Mouse (Mus musculus): ENCODE data around the gene Nup107. TPM values are rescaled to one million over a fixed set of nuclear protein-coding genes. Genes with fewer than 3 reads are reported as not detected.
"Not testable (repeated sequence)": the region's sequence is repeated elsewhere in the genome, so short reads cannot be mapped to it uniquely, and the experiment has no call there.

Nup107 gene
- polyA plus RNA-seq, 1 experiment from 2014 or later: 69.7 TPM

DNA sequence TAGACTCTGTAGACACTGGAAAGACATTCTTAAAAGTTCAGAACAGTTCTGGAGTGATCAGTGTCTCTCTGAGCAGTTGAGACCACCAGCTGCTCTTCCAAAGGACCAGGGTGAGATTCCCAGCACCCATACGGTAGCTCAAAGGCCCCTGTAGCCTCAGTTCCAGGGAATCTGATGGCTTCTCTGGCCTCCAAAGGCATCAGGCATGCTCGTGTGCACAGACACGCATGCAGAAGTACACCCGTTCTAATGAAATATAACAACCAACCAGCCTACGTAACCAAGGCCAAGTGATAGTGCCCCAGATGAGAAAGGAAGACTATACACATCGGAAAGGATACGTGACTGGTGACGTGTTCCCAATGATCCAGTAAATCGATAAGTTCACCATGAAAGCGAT lies 52.3 kb downstream of the Nup107 start:
- H3K4me1 ChIP-seq: peaks cover 21% of the 10 kb centered on the region
- H3K27ac ChIP-seq: no peak overlapping the region
- no peak overlapping the region for H3K4me3 ChIP-seq
- no peak overlapping the region for H3K9ac ChIP-seq
- no peaks in the 10 kb centered on the region for H3K27me3 ChIP-seq
- no peak for ATAC-seq (ENCODE audit: low FRiP score)
- no peaks in the 10 kb centered on the region for H3K9me3 ChIP-seq (replicated peaks)
- no peak overlapping the region for H3K4me2 ChIP-seq (replicated peaks)
- WGBS: 97% methylated on average over 10 of the region's 10 CpGs
- peaks cover 57% of the 10 kb centered on the region for H3K36me3 ChIP-seq

DNA sequence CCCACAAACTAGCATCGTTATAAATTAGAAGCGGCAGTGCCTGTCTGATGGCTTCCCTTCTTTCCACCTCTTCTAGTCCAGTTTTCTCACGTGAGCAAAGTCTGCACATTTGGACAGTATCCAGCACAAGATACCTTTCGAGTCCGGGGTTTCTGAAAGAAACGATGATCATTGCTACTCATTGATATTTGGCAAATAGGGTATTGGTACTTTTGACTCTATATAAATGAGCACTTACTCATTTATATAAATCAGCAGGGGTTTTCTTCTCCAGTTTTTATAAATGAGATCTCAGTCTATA lies 52.9 kb downstream of the Nup107 start:
- no peak overlapping the region for H3K27ac ChIP-seq
- H3K9ac ChIP-seq: no peak overlapping the region
- no peak overlapping the region for H3K4me3 ChIP-seq
- H3K27me3 ChIP-seq: no peaks in the 10 kb centered on the region
- whole genome bisulfite sequencing: 97% methylated on average over 6 of the region's 6 CpGs
- H3K4me2 ChIP-seq (replicated peaks): no peak overlapping the region
- H3K36me3 ChIP-seq: peaks cover 57% of the 10 kb centered on the region
- peaks cover 15% of the 10 kb centered on the region for H3K4me1 ChIP-seq
- no peaks in the 10 kb centered on the region for H3K9me3 ChIP-seq (replicated peaks)
- ATAC-seq (ENCODE audit: low FRiP score): no peak

DNA sequence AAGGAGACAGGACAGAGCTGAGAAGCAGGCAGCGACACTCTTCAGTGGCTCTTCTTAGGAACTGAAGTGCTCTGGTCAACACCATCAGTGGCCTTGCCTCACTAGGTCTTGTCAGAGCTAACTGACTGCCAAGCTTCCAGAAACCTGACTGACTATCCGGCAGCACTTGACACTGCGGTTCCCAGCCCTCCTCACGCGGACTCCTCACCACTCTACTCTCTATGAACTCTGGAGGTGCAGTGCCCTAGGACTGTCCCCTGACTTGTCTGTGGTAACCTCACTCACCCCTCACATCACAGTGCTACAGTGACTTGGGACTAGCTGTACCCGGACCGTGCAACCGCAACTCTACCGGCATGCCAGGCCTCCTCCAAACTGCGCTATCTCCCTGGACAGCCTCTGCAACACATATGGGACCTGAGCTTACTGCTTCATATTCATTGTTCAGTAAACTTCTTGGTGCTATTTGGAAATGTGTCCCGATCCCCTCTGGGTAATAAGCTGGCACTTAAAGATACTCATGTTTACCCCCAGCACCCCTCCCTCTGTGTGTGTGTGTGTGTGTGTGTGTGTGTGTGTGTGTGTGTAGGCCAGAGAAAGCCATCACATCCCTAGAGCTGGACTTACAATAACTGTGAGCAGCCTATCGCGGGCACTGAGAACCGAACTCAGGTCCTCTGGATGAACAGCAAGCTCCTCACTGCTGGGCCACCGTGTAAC lies 53.4 kb downstream of the Nup107 start:
- Histone ChIP-seq H3K4me1 (peaks cover 10% of the 10 kb centered on the region), H3K9ac (no peak overlapping the region), H3K4me3 (no peak overlapping the region), H3K27ac (no peak overlapping the region), H3K9me3 (replicated peaks) (no peaks in the 10 kb centered on the region), H3K36me3 (peaks cover 57% of the 10 kb centered on the region), H3K27me3 (no peaks in the 10 kb centered on the region), H3K4me2 (replicated peaks) (no peak overlapping the region)
- no peak for ATAC-seq (ENCODE audit: low FRiP score)
- 91% methylated on average over 15 of the region's 15 CpGs for WGBS

DNA sequence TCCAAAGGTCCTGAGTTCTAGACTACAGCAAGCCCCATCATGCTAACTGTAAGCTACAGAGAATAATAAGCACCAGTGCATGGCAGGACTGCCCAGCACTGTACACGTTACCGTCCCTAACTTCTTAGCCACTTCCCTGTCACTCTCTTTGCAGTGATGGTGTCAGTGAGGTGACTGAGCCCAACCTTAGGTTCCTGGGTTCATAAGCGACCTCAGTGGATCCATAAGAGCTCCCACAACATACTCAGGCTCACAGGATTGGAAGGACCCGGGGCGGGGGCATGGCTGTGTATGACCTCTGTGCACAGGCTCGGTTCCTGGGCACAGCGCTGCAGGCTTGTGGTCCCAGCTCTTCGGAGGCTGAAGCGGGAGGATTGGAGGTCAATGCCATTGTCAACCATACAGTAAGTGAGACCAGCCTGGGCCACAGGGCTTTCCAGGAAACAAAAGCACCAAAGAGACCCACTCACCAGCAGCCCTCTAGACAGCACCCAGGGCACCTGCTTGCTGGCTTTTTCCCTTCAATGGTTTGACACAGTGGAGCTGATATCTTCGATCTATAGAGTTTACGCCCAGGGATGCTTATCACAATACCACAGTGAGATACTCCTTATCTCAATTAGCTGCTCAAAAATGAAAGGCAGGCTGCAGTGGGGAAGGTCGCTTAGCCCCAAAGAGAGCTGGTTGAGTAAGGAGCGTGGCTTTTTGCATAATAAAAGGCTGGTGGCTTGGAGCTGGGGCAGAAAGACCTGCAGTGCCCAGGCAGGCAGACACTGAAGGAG lies 54.2 kb downstream of the Nup107 start:
- Histone ChIP-seq H3K9me3 (replicated peaks) (no peaks in the 10 kb centered on the region), H3K27ac (no peak overlapping the region), H3K9ac (no peak overlapping the region), H3K4me2 (replicated peaks) (no peak overlapping the region), H3K27me3 (no peaks in the 10 kb centered on the region), H3K36me3 (peaks cover 57% of the 10 kb centered on the region), H3K4me3 (no peak overlapping the region), H3K4me1 (peaks cover 4% of the 10 kb centered on the region; the same call in 1 of the 2 replicates)
- no peak for ATAC-seq (ENCODE audit: low FRiP score)
- WGBS: 83% methylated on average over 13 of the region's 13 CpGs

DNA sequence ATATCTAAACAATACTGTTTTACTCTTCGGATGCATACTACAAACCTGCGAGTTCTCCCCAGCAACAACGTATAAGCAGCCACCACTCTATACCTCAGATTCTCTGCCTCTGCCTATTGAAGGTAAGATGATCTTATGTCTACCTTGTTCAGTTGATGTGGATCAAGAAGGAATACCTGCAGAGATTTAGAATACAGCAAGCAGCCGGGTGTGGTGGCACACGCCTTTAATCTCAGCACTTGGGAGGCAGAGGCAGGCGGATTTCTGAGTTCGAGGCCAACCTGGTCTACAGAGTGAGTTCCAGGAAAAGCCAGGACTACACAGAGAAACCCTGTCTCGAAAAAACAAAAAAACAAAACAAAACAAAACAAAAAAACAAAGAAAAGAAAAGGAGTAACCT lies 55.0 kb downstream of the Nup107 start:
- peaks cover 57% of the 10 kb centered on the region for H3K36me3 ChIP-seq
- H3K27ac ChIP-seq; H3K4me2 ChIP-seq (replicated peaks); ATAC-seq (ENCODE audit: low FRiP score); H3K4me1 ChIP-seq; H3K9ac ChIP-seq; H3K27me3 ChIP-seq; H3K4me3 ChIP-seq; H3K9me3 ChIP-seq (replicated peaks): not testable (repeated sequence)
- WGBS: 92% methylated on average over 8 of the region's 8 CpGs

DNA sequence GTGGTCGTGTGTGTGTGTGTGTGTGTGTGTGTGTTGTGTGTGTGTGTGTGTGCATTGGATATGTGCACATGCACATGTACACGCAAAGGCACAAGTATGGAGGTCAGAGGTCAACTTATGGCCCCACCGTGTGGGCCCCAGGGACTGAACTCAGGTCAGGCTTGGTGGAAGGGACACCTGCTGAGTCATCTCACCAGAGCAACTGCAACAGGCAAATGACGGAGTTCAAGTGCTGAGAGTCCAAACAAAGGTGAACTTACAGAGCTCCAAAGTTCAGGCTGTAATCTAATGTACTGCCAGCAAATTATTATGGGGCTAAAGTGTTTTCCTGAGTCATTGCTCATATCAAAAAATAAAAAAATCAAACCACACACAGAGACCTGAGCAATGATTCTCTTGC lies 55.4 kb downstream of the Nup107 start:
- Histone ChIP-seq H3K4me1 (peaks cover 4% of the 10 kb centered on the region; the same call in 1 of the 2 replicates), H3K27me3 (no peaks in the 10 kb centered on the region), H3K27ac (no peak overlapping the region), H3K4me3 (no peak overlapping the region), H3K9ac (no peak overlapping the region), H3K4me2 (replicated peaks) (no peak overlapping the region), H3K9me3 (replicated peaks) (no peaks in the 10 kb centered on the region), H3K36me3 (peaks cover 57% of the 10 kb centered on the region)
- ATAC-seq (ENCODE audit: low FRiP score): no peak
- WGBS: 79% methylated on average over 4 of the region's 4 CpGs

DNA sequence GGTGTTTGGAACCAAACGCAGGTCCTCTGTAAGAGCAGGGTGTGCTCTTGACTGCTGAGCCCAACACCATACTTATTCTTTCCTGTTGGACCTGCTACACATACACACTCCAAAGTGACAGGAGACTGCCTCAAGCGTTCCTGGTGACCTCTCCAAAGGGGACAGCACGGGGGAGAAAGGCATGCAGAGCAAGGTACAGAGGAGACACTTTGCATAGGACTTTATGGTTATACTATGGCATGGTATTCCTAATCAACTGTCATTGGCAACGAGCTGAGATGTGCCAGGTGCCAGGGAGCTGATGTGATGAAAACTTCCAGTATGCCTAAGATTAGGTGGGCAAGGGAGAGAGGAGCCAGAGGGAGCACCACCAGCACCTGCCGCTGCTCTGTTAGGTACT lies 55.9 kb downstream of the Nup107 start:
- H3K9me3 ChIP-seq (replicated peaks): no peaks in the 10 kb centered on the region
- 94% methylated on average over 5 of the region's 5 CpGs for WGBS
- H3K27ac ChIP-seq: no peak overlapping the region
- no peaks in the 10 kb centered on the region for H3K4me1 ChIP-seq
- no peaks in the 10 kb centered on the region for H3K27me3 ChIP-seq
- no peak overlapping the region for H3K4me3 ChIP-seq
- ATAC-seq (ENCODE audit: low FRiP score): no peak
- H3K9ac ChIP-seq: no peak overlapping the region
- peaks cover 57% of the 10 kb centered on the region for H3K36me3 ChIP-seq
- no peak overlapping the region for H3K4me2 ChIP-seq (replicated peaks)

DNA sequence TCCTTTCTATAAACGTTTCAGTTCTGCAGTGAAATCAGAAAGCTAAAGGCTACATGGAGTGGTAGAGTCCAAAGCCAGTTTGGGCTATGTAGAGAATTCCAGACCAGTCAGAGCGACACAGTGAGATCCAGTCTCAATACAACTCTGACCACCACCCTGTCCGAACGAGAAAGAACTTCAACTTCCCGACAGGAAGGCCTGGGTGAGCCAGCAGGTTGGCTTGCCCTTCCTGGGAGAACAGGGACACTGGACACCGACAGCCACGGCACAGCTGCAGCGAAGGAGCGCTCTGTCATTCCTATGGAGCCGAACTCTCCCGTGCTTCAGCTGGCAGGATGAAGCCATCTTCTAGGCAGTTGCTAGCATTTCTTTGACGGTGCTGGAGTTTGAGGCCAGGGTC lies 57.1 kb downstream of the Nup107 start:
- ATAC-seq (ENCODE audit: low FRiP score); H3K9ac ChIP-seq; H3K27ac ChIP-seq; H3K4me1 ChIP-seq; H3K9me3 ChIP-seq (replicated peaks); H3K4me3 ChIP-seq; H3K27me3 ChIP-seq; H3K4me2 ChIP-seq (replicated peaks): not testable (repeated sequence)
- peaks cover 46% of the 10 kb centered on the region for H3K36me3 ChIP-seq
- whole genome bisulfite sequencing: 95% methylated on average over 12 of the region's 12 CpGs

DNA sequence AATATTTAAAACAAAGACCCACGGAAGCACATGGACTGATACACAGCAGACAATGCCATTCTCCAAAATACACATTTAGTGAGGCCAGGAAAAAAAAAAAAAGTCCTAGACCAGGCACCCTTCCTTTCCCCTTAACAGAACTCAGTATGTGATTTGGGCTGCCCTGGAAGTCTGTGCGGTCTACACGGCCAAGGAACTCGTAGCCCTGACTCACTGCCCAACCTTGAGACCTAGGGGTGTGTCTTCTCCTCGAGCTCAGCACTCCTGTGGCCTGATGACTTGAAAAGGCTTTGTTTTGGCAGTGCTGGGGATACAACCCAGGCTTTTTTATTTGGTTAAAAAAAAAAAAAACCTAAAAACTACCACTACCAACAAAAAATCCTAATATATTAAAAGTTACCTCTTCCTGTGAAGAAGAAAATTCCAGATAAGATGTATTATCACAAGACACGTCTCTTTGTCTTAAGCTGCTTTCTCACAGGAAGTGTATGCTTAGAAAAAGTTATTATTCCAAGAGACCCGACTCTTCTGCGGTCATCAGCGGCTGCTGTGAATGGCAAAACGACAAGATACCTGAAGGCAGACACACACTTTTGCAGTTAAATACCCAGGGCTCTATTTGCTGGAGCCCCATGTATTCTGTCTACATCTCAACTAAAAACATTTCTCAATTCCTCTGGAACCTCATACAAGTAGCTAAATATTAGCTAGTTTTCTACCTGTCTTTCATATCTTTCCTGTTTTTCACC lies 58.2 kb downstream of the Nup107 start:
- H3K4me2 ChIP-seq (replicated peaks); H3K27ac ChIP-seq; ATAC-seq (ENCODE audit: low FRiP score); H3K27me3 ChIP-seq; H3K9ac ChIP-seq; H3K9me3 ChIP-seq (replicated peaks); H3K4me1 ChIP-seq; H3K4me3 ChIP-seq: not testable (repeated sequence)
- 84% methylated on average over 9 of the region's 10 CpGs for WGBS
- H3K36me3 ChIP-seq: peaks cover 36% of the 10 kb centered on the region

DNA sequence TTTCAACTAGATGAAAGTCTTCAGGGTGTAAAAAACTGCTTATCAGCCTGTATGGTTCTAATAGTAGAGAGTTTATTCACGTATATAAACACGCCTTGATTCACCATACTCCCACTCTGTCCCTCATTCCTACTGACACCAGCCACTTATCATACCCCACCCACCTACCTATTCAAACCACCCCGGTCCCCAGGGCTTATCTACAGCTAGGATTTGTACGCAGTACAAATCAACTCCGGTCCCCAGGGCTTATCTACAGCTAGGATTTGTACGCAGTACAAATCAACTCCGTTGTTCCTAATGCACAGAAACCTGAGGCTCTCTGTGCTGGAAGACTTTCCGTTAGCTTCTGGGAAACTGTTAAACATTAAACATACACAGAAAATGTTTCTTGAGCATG lies 58.9 kb downstream of the Nup107 start:
- not testable (repeated sequence) for H3K9ac ChIP-seq; H3K4me1 ChIP-seq; H3K4me3 ChIP-seq; ATAC-seq (ENCODE audit: low FRiP score); H3K27me3 ChIP-seq; H3K27ac ChIP-seq; H3K9me3 ChIP-seq (replicated peaks); H3K4me2 ChIP-seq (replicated peaks)
- 94% methylated on average over 8 of the region's 8 CpGs for WGBS
- peaks cover 30% of the 10 kb centered on the region for H3K36me3 ChIP-seq

DNA sequence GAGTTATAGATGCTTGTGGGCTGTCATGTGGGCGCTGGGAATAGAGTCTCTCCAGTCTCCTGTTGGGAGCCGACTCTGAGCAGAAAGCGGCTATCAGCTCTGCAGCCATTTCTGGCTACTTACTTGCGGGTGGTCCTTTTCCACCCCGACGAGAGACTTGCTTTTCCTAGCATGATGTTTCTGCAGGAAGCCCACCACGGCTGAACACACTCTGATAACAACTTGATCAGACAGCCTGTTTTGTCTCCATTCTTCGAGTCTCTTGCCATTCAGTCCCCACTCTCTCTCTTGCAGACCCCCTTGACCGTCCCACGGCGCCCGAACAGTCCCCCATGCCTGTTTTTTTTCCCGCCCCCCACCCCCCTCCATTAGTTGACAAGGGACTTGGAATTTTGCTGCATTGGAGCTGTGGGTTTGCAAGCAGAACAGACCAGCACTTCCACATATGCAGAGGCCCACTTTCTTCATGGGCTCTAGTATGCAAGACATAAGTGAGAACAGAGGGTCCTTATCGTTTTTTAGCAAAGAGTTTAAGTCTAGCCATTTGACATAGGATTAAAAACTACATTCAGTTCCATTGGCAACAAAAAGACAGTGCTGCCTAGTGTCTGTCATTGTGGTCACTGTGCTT lies 59.4 kb downstream of the Nup107 start:
- Histone ChIP-seq H3K4me3 (no peak overlapping the region), H3K27ac (no peak overlapping the region), H3K36me3 (peaks cover 25% of the 10 kb centered on the region), H3K9ac (no peak overlapping the region), H3K27me3 (no peaks in the 10 kb centered on the region), H3K4me1 (no peaks in the 10 kb centered on the region), H3K4me2 (replicated peaks) (no peak overlapping the region), H3K9me3 (replicated peaks) (no peaks in the 10 kb centered on the region)
- 88% methylated on average over 14 of the region's 14 CpGs for WGBS
- ATAC-seq (ENCODE audit: low FRiP score): no peak

DNA sequence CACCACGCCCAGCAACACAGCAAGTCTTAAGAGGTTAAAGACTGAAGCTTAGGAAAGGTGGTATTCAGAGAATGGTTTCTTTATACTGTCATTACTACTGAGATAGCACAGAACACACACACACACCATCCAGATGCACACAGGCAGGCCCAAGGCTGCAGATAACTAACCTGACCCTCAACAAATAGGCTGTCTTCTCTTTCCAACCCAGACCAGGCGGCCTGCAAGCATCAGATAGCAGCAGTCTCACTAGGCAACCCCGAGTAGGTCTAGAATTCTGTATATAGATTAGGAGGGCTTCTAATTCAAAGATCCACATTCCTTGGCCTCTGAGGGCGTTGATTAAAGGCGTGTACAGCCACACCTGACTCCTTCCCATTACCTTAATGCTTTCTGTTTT lies 60.3 kb downstream of the Nup107 start:
- Histone ChIP-seq H3K36me3 (peaks cover 16% of the 10 kb centered on the region), H3K4me3 (no peak overlapping the region), H3K27me3 (no peaks in the 10 kb centered on the region), H3K9me3 (replicated peaks) (no peaks in the 10 kb centered on the region), H3K9ac (no peak overlapping the region), H3K27ac (no peak overlapping the region), H3K4me2 (replicated peaks) (no peak overlapping the region), H3K4me1 (no peaks in the 10 kb centered on the region)
- 88% methylated on average over 5 of the region's 5 CpGs for WGBS
- no peak for ATAC-seq (ENCODE audit: low FRiP score)

Measured in hindbrain, embryonic 12.5 days (tissue).